Mouse (Mus musculus): ENCODE measurements around the gene Panx2.

- TF ChIP-seq POLR2A (IDR thresholded peaks at IDR 0.05; ENCODE audit: low read depth, low read length) = no peak
- TF ChIP-seq CTCF (conservative IDR thresholded peaks at IDR 0.05; ENCODE audit: insufficient read depth, insufficient read length, low read depth, low read length) = no peak
Measured at GRCm38 (mm10) chr15:89063001-89063400, 3.5 kb downstream of the Panx2 start.
